Mouse (Mus musculus): ENCODE measurements around the gene Ctbs. TPM values are rescaled to one million over a fixed set of nuclear protein-coding genes. Genes with fewer than 3 reads are reported as not detected.
A peak's percentile ranks its signal among the peaks of the same experiment; 100 is the strongest.

Gene Ctbs
- polyA plus RNA-seq (2015; fragmentation: Nextera tagmentation; extraction: Ambion mirVana), result 4.6 and 5.1 TPM in 2 replicates

- peak within 1 kb of the TSS; percentile 76 for H3K27ac ChIP-seq
- 55% methylated on average over 9 of the region's 9 CpGs for WGBS
- peak within 1 kb of the TSS; percentile 65 for H3K4me2 ChIP-seq
- H3K4me1 ChIP-seq (replicated peaks), result peaks cover 10% of the 10 kb centered on the region; the same call in 1 of the 2 replicates
- peaks cover 6% of the 10 kb centered on the region; the same call in 1 of the 2 replicates for H3K36me3 ChIP-seq
- no peaks in the 10 kb centered on the region for H3K9me3 ChIP-seq
- 0 out of 2 replicates have a peak, but pooled peaks cover 4% of the 10 kb centered on the region for H3K27me3 ChIP-seq
- peak within 1 kb of the TSS; percentile 54 for H3K4me3 ChIP-seq
- H3K9ac ChIP-seq, result peak within 1 kb of the TSS; percentile 72
- ATAC-seq (ENCODE audit: low FRiP score), result no peak
Observed at GRCm38 (mm10) chr3:146449745-146450250, at the start of gene Ctbs. Gene Ctbs (plus strand): TSS chr3:146449795.

GRCm38 (mm10) chr3:146403770-146404169 is 45.8 kb upstream of the Ctbs start:
- ATAC-seq (ENCODE audit: low FRiP score), result no peak
- peaks cover 36% of the 10 kb centered on the region for H3K4me1 ChIP-seq (replicated peaks)
- WGBS, result 52% methylated on average over 3 of the region's 3 CpGs
- 0 out of 2 replicates have a peak, but pooled peaks cover 8% of the 10 kb centered on the region for H3K9me3 ChIP-seq
- 0 out of 2 replicates have a peak, but pooled peaks cover 4% of the 10 kb centered on the region for H3K27me3 ChIP-seq
- H3K9ac ChIP-seq, result peak overlapping the region; percentile 76
- peak overlapping the region; percentile 88 for H3K27ac ChIP-seq
- no peaks in the 10 kb centered on the region for H3K36me3 ChIP-seq
- peak overlapping the region; percentile 88 for H3K4me3 ChIP-seq
- peak overlapping the region; percentile 85 for H3K4me2 ChIP-seq

GRCm38 (mm10) chr3:146404311-146405201 is 45.0 kb upstream of the Ctbs start, which contains the start of gene Ssx2ip:
Gene Ssx2ip (plus strand): TSS chr3:146404642.
- Histone ChIP-seq H3K4me1 (replicated peaks) (peaks cover 36% of the 10 kb centered on the region), H3K9me3 (0 out of 2 replicates have a peak, but pooled peaks cover 8% of the 10 kb centered on the region), H3K27me3 (0 out of 2 replicates have a peak, but pooled peaks cover 2% of the 10 kb centered on the region), H3K9ac (peak within 1 kb of the TSS; percentile 95), H3K36me3 (no peaks in the 10 kb centered on the region), H3K27ac (peak within 1 kb of the TSS; percentile 88), H3K4me3 (peak within 1 kb of the TSS; percentile 88), H3K4me2 (peak within 1 kb of the TSS; percentile 85)
- WGBS, result under 1% methylated on average over 99 of the region's 100 CpGs
- ATAC-seq (ENCODE audit: low FRiP score), result peak; percentile 99

GRCm38 (mm10) chr3:146405213-146406006 is 44.2 kb upstream of the Ctbs start:
- peak overlapping the region; percentile 88 for H3K27ac ChIP-seq
- 43% methylated on average over 18 of the region's 18 CpGs for WGBS

GRCm38 (mm10) chr3:146406007-146406341 is 43.6 kb upstream of the Ctbs start:
- Histone ChIP-seq H3K36me3 (no peaks in the 10 kb centered on the region), H3K9ac (peak overlapping the region; percentile 95), H3K9me3 (0 out of 2 replicates have a peak, but pooled peaks cover 8% of the 10 kb centered on the region), H3K4me3 (peak overlapping the region; percentile 88), H3K27me3 (no peaks in the 10 kb centered on the region), H3K4me2 (peak overlapping the region; percentile 85), H3K27ac (no peak overlapping the region), H3K4me1 (replicated peaks) (peaks cover 39% of the 10 kb centered on the region)
- ATAC-seq (ENCODE audit: low FRiP score), result no peak
- WGBS, result 59% methylated on average over 5 of the region's 5 CpGs

More at GRCm38 (mm10) chr3:146405213-146406006, 44.2 kb upstream of the Ctbs start:
- H3K27me3 ChIP-seq, result no peaks in the 10 kb centered on the region
- peak overlapping the region; percentile 88 for H3K4me3 ChIP-seq
- peak overlapping the region; percentile 85 for H3K4me2 ChIP-seq
- ATAC-seq (ENCODE audit: low FRiP score), result no peak
- no peaks in the 10 kb centered on the region for H3K36me3 ChIP-seq
- peaks cover 39% of the 10 kb centered on the region for H3K4me1 ChIP-seq (replicated peaks)
- peak overlapping the region; percentile 95 for H3K9ac ChIP-seq
- 0 out of 2 replicates have a peak, but pooled peaks cover 8% of the 10 kb centered on the region for H3K9me3 ChIP-seq

GRCm38 (mm10) chr3:146407086-146407721 is 42.4 kb upstream of the Ctbs start:
- peaks cover 48% of the 10 kb centered on the region for H3K4me1 ChIP-seq (replicated peaks)
- 84% methylated on average over 16 of the region's 16 CpGs for WGBS
- H3K4me2 ChIP-seq, result peak overlapping the region; percentile 85; the same call in 1 of the 2 replicates
- H3K9ac ChIP-seq, result no peak overlapping the region
- no peaks in the 10 kb centered on the region for H3K27me3 ChIP-seq
- H3K4me3 ChIP-seq, result no peak overlapping the region
- no peaks in the 10 kb centered on the region for H3K36me3 ChIP-seq
- ATAC-seq (ENCODE audit: low FRiP score), result no peak
- no peak overlapping the region for H3K27ac ChIP-seq
- 0 out of 2 replicates have a peak, but pooled peaks cover 7% of the 10 kb centered on the region for H3K9me3 ChIP-seq

GRCm38 (mm10) chr3:146410114-146410513 is 39.5 kb upstream of the Ctbs start:
- 87% methylated on average over 7 of the region's 7 CpGs for WGBS
- H3K9me3 ChIP-seq, result no peaks in the 10 kb centered on the region
- H3K4me3 ChIP-seq, result no peak overlapping the region
- H3K27ac ChIP-seq, result no peak overlapping the region
- peaks cover 41% of the 10 kb centered on the region for H3K4me1 ChIP-seq (replicated peaks)
- ATAC-seq (ENCODE audit: low FRiP score), result no peak
- H3K36me3 ChIP-seq, result no peaks in the 10 kb centered on the region
- H3K4me2 ChIP-seq, result no peak overlapping the region
- H3K9ac ChIP-seq, result no peak overlapping the region
- H3K27me3 ChIP-seq, result no peaks in the 10 kb centered on the region

- WGBS, result 74% methylated on average over 2 of the region's 2 CpGs
- Histone ChIP-seq H3K9me3 (no peaks in the 10 kb centered on the region), H3K4me1 (replicated peaks) (peaks cover 23% of the 10 kb centered on the region), H3K4me2 (no peak overlapping the region), H3K36me3 (peaks cover 2% of the 10 kb centered on the region), H3K27me3 (no peaks in the 10 kb centered on the region), H3K4me3 (no peak overlapping the region), H3K27ac (no peak overlapping the region), H3K9ac (0 out of 2 replicates have a peak overlapping the region, but pooled peaks have one; percentile 8)
- 0 out of 2 replicates have a peak, but pooled peaks have one; percentile 18 for ATAC-seq (ENCODE audit: low FRiP score)
Observed at GRCm38 (mm10) chr3:146412008-146412407, 37.6 kb upstream of the Ctbs start.

GRCm38 (mm10) chr3:146412480-146412879 is 37.1 kb upstream of the Ctbs start:
- Histone ChIP-seq H3K4me1 (replicated peaks) (peaks cover 18% of the 10 kb centered on the region), H3K4me3 (no peak overlapping the region), H3K27ac (no peak overlapping the region), H3K4me2 (no peak overlapping the region), H3K27me3 (no peaks in the 10 kb centered on the region), H3K36me3 (peaks cover 7% of the 10 kb centered on the region), H3K9me3 (no peaks in the 10 kb centered on the region), H3K9ac (no peak overlapping the region)
- WGBS, result 98% methylated on average over 7 of the region's 7 CpGs
- no peak for ATAC-seq (ENCODE audit: low FRiP score)

GRCm38 (mm10) chr3:146413016-146413415 is 36.6 kb upstream of the Ctbs start:
- no peaks in the 10 kb centered on the region for H3K9me3 ChIP-seq
- no peak for ATAC-seq (ENCODE audit: low FRiP score)
- no peak overlapping the region for H3K9ac ChIP-seq
- no peak overlapping the region for H3K4me2 ChIP-seq
- H3K27me3 ChIP-seq, result no peaks in the 10 kb centered on the region
- peaks cover 14% of the 10 kb centered on the region for H3K4me1 ChIP-seq (replicated peaks)
- 94% methylated on average over 13 of the region's 13 CpGs for WGBS
- no peak overlapping the region for H3K27ac ChIP-seq
- no peak overlapping the region for H3K4me3 ChIP-seq
- peaks cover 10% of the 10 kb centered on the region for H3K36me3 ChIP-seq

- no peak for ATAC-seq (ENCODE audit: low FRiP score)
- H3K4me2 ChIP-seq, result no peak overlapping the region
- H3K4me3 ChIP-seq, result no peak overlapping the region
- no peaks in the 10 kb centered on the region for H3K27me3 ChIP-seq
- peaks cover 14% of the 10 kb centered on the region for H3K4me1 ChIP-seq (replicated peaks)
- H3K36me3 ChIP-seq, result peaks cover 18% of the 10 kb centered on the region
- H3K9ac ChIP-seq, result no peak overlapping the region
- 93% methylated on average over 4 of the region's 4 CpGs for WGBS
- no peak overlapping the region for H3K27ac ChIP-seq
- H3K9me3 ChIP-seq, result no peaks in the 10 kb centered on the region
Observed at GRCm38 (mm10) chr3:146413992-146414391, 35.6 kb upstream of the Ctbs start.
